Mouse (Mus musculus): ENCODE data around the gene Mcoln1. TPM values are rescaled to one million over a fixed set of nuclear protein-coding genes. Genes with fewer than 3 reads are reported as not detected.

Mcoln1 gene
- 113 and 119 TPM in 2 replicates for polyA plus RNA-seq (2015; fragmentation: Nextera tagmentation; extraction: Ambion mirVana)

DNA sequence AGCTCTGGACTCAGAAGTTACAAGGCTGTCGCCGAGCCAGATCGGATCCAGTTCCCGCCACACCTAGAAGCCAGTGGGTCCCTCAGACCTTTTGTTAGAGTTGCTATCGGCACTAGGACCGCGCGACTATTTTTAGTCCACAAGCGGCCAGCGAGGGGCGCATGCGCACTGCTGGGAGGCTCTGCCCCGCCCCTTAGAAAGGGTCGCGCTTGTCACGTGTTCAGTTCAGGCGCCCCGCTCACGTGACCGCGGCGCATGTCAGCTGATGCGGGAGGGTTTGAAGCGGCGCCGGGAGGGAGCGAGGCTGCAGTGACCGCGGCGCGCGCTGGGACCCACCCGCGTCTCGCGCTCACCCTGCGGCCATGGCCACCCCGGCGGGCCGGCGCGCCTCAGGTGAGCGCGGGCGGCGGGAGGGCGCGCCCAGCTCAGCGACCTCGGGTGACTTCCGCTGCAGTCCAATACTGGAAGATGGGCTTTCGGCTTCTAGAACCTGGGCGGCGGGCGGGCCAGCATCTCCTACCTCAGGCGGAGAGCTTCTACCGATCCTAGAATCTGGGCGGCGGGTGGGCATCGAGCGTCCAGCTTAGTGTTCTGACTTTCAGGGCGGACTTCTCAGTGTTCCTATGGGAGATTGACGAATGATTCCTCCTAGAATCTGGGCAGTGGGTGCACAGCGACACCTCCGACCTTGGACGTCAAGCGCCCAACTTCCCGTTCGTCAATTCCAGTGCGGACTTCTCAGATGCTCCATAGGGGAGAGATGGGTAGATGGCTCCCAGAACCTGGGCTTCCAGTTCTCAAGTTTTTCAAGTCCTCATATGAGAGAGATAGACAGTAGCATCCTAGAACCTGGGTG is at the start of gene Mcoln1:
Gene Mcoln1, plus strand, starts transcription at position 223 of the 856 bp plus-strand sequence.
- Histone ChIP-seq H3K9ac (ENCODE audit: low read depth, low read length) (peak within 1 kb of the TSS; percentile 89), H3K27ac (ENCODE audit: low read depth, low read length) (peak within 1 kb of the TSS; percentile 90), H3K27me3 (replicated peaks; ENCODE audit: control insufficient read depth, insufficient read depth, low read length) (no peaks in the 10 kb centered on the region), H3K36me3 (ENCODE audit: control insufficient read depth, insufficient read depth, low read length) (peaks cover 18% of the 10 kb centered on the region), H3K4me2 (ENCODE audit: low read length) (peak within 1 kb of the TSS; percentile 90), H3K4me1 (ENCODE audit: control insufficient read depth, insufficient read depth, low read depth, low read length) (peaks cover 19% of the 10 kb centered on the region), H3K9me3 (ENCODE audit: control insufficient read depth, low read length) (peaks cover 2% of the 10 kb centered on the region; the same call in 1 of the 2 replicates), H3K4me3 (ENCODE audit: low read length) (peak within 1 kb of the TSS; percentile 91)
- peak; percentile 91 for ATAC-seq
- WGBS: 0% methylated on average over 69 of the region's 70 CpGs

DNA sequence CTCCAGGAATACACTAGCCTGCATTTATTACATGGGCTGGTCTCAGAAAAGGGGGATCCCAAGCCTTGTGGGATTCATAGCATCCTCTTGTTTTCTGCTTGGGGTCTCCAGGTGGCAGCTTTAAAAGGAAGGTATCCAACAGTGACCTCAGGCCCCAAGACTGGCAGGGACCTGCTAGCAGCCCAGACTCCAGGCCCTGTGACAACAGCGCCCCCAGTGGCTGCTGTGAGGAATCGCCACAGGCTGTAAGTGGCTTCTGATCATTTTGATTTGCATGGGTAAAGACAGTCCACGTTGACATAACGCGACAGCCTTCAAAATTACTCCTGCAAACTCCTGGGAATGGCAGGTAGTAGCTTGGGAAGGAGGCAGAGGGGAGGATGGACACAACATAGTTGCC is 49.6 kb upstream of the Mcoln1 start:
- Histone ChIP-seq H3K9ac (ENCODE audit: low read depth, low read length) (no peak overlapping the region), H3K27me3 (replicated peaks; ENCODE audit: control insufficient read depth, insufficient read depth, low read length) (no peaks in the 10 kb centered on the region), H3K27ac (ENCODE audit: low read depth, low read length) (no peak overlapping the region), H3K4me1 (ENCODE audit: control insufficient read depth, insufficient read depth, low read depth, low read length) (no peaks in the 10 kb centered on the region), H3K4me2 (ENCODE audit: low read length) (no peak overlapping the region), H3K36me3 (ENCODE audit: control insufficient read depth, insufficient read depth, low read length) (peaks cover 49% of the 10 kb centered on the region), H3K4me3 (ENCODE audit: low read length) (no peak overlapping the region), H3K9me3 (ENCODE audit: control insufficient read depth, low read length) (no peaks in the 10 kb centered on the region)
- WGBS: 40% methylated on average over 5 of the region's 5 CpGs
- ATAC-seq: peak; percentile 48

DNA sequence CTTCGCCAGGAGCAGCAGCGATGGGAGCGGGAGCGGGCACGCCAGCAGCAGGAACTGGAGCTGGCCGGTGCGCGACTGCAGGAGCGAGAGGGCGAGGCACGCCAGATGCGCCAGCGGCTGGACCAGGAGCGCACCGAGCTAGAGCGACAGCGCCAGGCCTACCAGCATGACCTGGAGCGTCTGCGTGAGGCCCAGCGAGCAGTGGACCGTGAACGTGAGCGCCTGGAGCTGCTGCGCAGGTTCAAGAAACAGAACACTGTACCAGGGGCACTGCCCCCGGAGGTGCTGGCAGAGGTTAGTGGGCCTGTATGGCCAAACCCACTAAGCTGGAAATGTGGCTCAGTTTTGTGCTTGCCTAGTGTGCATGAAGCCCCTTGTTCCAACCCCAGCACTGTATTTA is 48.3 kb upstream of the Mcoln1 start:
- Histone ChIP-seq H3K27me3 (replicated peaks; ENCODE audit: control insufficient read depth, insufficient read depth, low read length) (no peaks in the 10 kb centered on the region), H3K9ac (ENCODE audit: low read depth, low read length) (no peak overlapping the region), H3K4me3 (ENCODE audit: low read length) (no peak overlapping the region), H3K27ac (ENCODE audit: low read depth, low read length) (no peak overlapping the region), H3K4me2 (ENCODE audit: low read length) (no peak overlapping the region), H3K36me3 (ENCODE audit: control insufficient read depth, insufficient read depth, low read length) (peaks cover 52% of the 10 kb centered on the region), H3K9me3 (ENCODE audit: control insufficient read depth, low read length) (no peaks in the 10 kb centered on the region), H3K4me1 (ENCODE audit: control insufficient read depth, insufficient read depth, low read depth, low read length) (no peaks in the 10 kb centered on the region)
- 98% methylated on average over 25 of the region's 25 CpGs for WGBS
- ATAC-seq: no peak

DNA sequence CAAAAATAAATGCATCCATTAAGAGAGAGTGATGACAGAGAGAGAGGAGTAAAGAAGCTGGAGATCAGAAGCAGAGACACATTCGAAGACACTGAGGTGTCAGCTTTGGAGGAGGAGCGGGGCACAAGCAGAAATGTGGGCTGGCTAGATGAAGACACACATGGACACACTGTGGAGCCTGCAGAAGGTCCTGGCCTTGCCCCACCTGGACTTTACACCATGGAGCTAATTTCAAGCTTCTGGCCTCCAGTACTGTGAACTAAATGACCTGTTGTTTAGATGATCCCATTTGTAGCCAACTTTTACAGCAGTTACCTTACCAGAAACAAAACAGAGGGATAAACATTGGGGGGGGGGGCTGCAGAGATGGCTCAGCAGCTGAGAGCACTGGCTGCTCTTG is 37.0 kb upstream of the Mcoln1 start:
- Histone ChIP-seq H3K9ac (ENCODE audit: low read depth, low read length) (no peak overlapping the region), H3K9me3 (ENCODE audit: control insufficient read depth, low read length) (no peaks in the 10 kb centered on the region), H3K4me3 (ENCODE audit: low read length) (no peak overlapping the region), H3K27me3 (replicated peaks; ENCODE audit: control insufficient read depth, insufficient read depth, low read length) (no peaks in the 10 kb centered on the region), H3K4me1 (ENCODE audit: control insufficient read depth, insufficient read depth, low read depth, low read length) (peaks cover 4% of the 10 kb centered on the region; the same call in 1 of the 2 replicates), H3K36me3 (ENCODE audit: control insufficient read depth, insufficient read depth, low read length) (peaks cover 2% of the 10 kb centered on the region; the same call in 1 of the 2 replicates), H3K27ac (ENCODE audit: low read depth, low read length) (no peak overlapping the region), H3K4me2 (ENCODE audit: low read length) (no peak overlapping the region)
- 88% methylated on average over 2 of the region's 2 CpGs for WGBS
- no peak for ATAC-seq

DNA sequence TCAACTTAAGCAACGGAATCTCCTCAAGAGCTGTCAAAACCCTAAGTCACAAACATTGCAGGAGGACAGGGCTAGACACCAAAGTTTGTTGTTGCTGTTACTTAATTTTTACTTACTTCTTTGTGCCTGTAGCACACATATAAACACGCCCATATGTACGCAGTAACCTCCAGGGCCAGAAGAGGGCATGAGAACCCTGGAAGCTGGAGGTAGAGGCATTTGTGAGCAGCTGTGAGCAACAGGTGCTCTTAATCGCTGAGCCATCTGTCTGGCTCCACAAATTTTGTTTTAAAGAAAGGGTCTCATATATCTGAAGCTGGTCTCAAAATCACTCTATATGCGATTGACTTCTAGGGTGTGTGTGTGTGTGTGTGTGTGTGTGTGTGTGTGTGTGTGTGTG is 35.9 kb upstream of the Mcoln1 start:
- WGBS: 53% methylated on average over 5 of the region's 5 CpGs
- Histone ChIP-seq H3K36me3 (ENCODE audit: control insufficient read depth, insufficient read depth, low read length) (no peaks in the 10 kb centered on the region), H3K27me3 (replicated peaks; ENCODE audit: control insufficient read depth, insufficient read depth, low read length) (no peaks in the 10 kb centered on the region), H3K4me1 (ENCODE audit: control insufficient read depth, insufficient read depth, low read depth, low read length) (peaks cover 4% of the 10 kb centered on the region; the same call in 1 of the 2 replicates), H3K9me3 (ENCODE audit: control insufficient read depth, low read length) (no peaks in the 10 kb centered on the region), H3K4me3 (ENCODE audit: low read length) (no peak overlapping the region), H3K4me2 (ENCODE audit: low read length) (no peak overlapping the region), H3K27ac (ENCODE audit: low read depth, low read length) (no peak overlapping the region), H3K9ac (ENCODE audit: low read depth, low read length) (no peak overlapping the region)
- ATAC-seq: no peak

DNA sequence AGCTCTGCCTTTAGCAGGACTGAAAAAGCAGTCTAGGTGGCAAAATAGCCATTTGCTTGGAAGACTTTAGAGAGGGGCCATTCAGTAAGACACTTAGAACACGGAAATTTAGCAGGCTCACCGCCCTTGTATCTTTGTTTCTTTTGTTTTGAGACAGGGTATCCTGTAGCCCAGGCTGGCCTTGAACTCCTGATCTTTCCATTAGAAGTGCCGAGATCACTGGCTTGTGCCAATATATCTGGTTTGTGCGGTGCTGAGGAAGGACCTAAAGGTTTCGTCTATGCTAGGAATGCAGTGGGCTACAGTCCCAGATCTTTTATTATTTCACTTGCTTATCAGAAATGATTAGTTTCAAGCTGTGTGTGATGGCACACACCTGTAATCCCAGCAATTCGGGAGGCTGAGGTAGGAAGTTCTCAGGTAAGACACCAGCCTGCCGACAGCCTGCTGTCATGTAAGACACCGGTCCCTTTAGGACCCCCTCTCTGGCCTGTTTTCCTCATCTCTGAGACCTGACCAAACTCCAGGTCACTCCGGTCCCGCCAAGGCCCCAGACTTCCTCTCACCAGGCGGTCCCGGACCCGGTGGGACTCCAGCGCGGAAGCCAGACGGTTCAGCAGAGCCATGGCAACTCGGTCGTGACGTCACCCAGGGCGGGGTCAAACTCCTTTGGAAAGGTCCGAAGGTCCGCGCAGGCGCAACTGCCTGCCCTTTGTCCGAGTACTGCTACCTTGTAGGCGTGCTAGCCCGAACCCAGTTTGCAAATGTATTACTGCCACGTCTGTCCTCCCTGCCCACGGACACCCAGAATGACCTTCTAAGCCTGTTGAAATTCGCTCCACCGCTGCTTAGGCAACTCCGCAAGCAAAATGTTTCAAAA is 33.0 kb upstream of the Mcoln1 start, which contains the start of gene Pex11g:
Gene Pex11g, minus strand, starts transcription at position 675 of the 880 bp plus-strand sequence.
- Histone ChIP-seq H3K27me3 (replicated peaks; ENCODE audit: control insufficient read depth, insufficient read depth, low read length) (no peaks in the 10 kb centered on the region), H3K9me3 (ENCODE audit: control insufficient read depth, low read length) (no peaks in the 10 kb centered on the region), H3K27ac (ENCODE audit: low read depth, low read length) (peak within 1 kb of the TSS; percentile 87), H3K4me3 (ENCODE audit: low read length) (peak within 1 kb of the TSS; percentile 53), H3K36me3 (ENCODE audit: control insufficient read depth, insufficient read depth, low read length) (no peaks in the 10 kb centered on the region), H3K4me2 (ENCODE audit: low read length) (peak within 1 kb of the TSS; percentile 77), H3K4me1 (ENCODE audit: control insufficient read depth, insufficient read depth, low read depth, low read length) (peaks cover 4% of the 10 kb centered on the region; the same call in 1 of the 2 replicates), H3K9ac (ENCODE audit: low read depth, low read length) (peak within 1 kb of the TSS; percentile 72)
- peak; percentile 95 for ATAC-seq
- whole genome bisulfite sequencing: 6% methylated on average over 32 of the region's 32 CpGs

DNA sequence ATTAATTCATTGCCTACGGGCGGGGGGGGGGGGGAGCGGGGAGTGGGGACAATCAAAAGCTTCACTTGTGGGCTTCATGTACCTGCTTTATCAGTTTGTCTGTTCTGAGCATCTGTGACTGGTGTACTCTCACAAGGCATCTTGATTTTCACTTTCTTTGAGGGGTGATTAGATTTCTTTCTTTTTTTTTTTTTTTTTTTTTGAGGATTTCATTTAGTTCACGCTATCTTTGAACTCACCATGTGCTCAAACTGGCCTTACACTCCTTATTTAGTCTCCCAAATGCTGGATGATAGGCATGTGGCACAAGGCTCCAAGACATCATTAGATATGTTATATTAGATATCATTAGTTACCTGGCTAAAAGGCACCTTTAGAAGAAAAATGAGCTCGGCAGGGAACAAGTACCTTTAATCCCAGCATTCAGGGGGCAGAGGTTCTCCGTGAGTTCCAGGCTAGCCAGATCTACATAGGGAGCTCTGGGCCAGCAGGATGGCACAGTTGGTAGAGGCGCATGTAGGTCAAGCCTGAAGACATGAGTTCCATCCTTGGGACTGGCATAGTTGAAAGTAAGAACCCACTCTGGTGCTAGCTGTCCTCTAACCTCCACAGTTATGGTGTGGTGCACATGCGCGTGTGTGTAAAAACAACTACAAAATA is 32.2 kb upstream of the Mcoln1 start:
- Histone ChIP-seq H3K4me1 (ENCODE audit: control insufficient read depth, insufficient read depth, low read depth, low read length) (peaks cover 4% of the 10 kb centered on the region; the same call in 1 of the 2 replicates), H3K9ac (ENCODE audit: low read depth, low read length) (peak overlapping the region; percentile 72), H3K4me2 (ENCODE audit: low read length) (peak overlapping the region; percentile 77), H3K9me3 (ENCODE audit: control insufficient read depth, low read length) (no peaks in the 10 kb centered on the region), H3K27me3 (replicated peaks; ENCODE audit: control insufficient read depth, insufficient read depth, low read length) (no peaks in the 10 kb centered on the region), H3K4me3 (ENCODE audit: low read length) (peak overlapping the region; percentile 53), H3K36me3 (ENCODE audit: control insufficient read depth, insufficient read depth, low read length) (no peaks in the 10 kb centered on the region), H3K27ac (ENCODE audit: low read depth, low read length) (peak overlapping the region; percentile 87)
- WGBS: 52% methylated on average over 9 of the region's 9 CpGs
- ATAC-seq: peak; percentile 25

DNA sequence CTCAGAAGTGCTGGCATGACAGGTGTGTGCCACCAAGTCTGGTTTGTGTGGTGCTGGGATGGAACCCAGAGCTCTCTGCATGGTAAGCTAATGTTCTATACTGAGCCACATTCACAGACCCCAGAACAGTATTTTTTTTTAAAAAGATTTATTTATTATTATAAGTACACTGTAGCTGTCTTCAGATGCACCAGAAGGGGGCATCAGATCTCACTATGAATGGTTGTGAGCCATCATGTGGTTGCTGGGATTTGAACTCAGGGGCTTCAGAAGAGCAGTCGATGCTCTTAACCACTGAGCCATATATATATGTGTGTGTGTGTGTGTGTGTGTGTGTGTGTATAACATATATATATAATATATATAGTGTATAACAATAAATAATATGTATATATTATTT is 31.4 kb upstream of the Mcoln1 start:
- H3K4me3 ChIP-seq (ENCODE audit: low read length): no peak overlapping the region
- no peak overlapping the region for H3K4me2 ChIP-seq (ENCODE audit: low read length)
- H3K9ac ChIP-seq (ENCODE audit: low read depth, low read length): no peak overlapping the region
- H3K4me1 ChIP-seq (ENCODE audit: control insufficient read depth, insufficient read depth, low read depth, low read length): peaks cover 4% of the 10 kb centered on the region; the same call in 1 of the 2 replicates
- H3K36me3 ChIP-seq (ENCODE audit: control insufficient read depth, insufficient read depth, low read length): no peaks in the 10 kb centered on the region
- no peaks in the 10 kb centered on the region for H3K27me3 ChIP-seq (replicated peaks; ENCODE audit: control insufficient read depth, insufficient read depth, low read length)
- H3K9me3 ChIP-seq (ENCODE audit: control insufficient read depth, low read length): no peaks in the 10 kb centered on the region
- 100% methylated on average over 1 of the region's 1 CpGs for WGBS
- no peak overlapping the region for H3K27ac ChIP-seq (ENCODE audit: low read depth, low read length)
- no peak for ATAC-seq
